Mouse (Mus musculus) embryonic facial prominence, embryonic 13.5 days (tissue): ENCODE data around the gene Zkscan6. TPM values are rescaled to one million over a fixed set of nuclear protein-coding genes. Genes with fewer than 3 reads are reported as not detected.

ENCODE experiments used
- polyA plus RNA-seq: library from polyadenylated mRNA; unstranded; fragments of >200 nt; fragmentation: Nextera tagmentation; extraction: Ambion mirVana; gene quantifications from 2 replicates; pipeline ENCODE4 v1.2.1, GENCODE M21; 2015

Zkscan6 gene
- polyA plus RNA-seq, 1 experiment from 2014 or later, result 13.8 TPM

Other genes with a start within 250 kb of the Zkscan6 start
- gene Map2k4, start 18.9 kb upstream of the Zkscan6 start, polyA plus RNA-seq, result 65.1 and 67.9 TPM in 2 replicates